Mouse (Mus musculus) stomach, embryonic 15.5 days (tissue): ENCODE measurements at regions not wholly inside any gene's neighbourhood (a gene's known extent, or its start where the extent isn't known, plus 50 kb on each side); places are given as distances from the start of the nearest gene placed in this dataset.

Experiments
- ATAC-seq: fragments of 200-750 bp; cut with Nextera tagmentation; 2 replicates; pipeline ENCODE4 v1.8.0; 2017; ENCODE audit warnings: low read depth, moderate number of reproducible peaks, moderate TSS enrichment; ENCODE audit not compliant: insufficient read depth, low FRiP score
- H3K27ac ChIP-seq: fragments of 300-500 bp; sonication (generic); 2 replicates; pipeline ENCODE4 v1.5.1; 2015; ENCODE audit warnings: mild to moderate bottlenecking, inconsistent platforms
- H3K27me3 ChIP-seq: fragments of 300-500 bp; sonication (generic); replicated peaks from 2 replicates; pipeline ENCODE4 v1.6.1; 2015; ENCODE audit warnings: inconsistent platforms
- H3K36me3 ChIP-seq: fragments of 300-500 bp; sonication (generic); 2 replicates; pipeline ENCODE4 v1.6.1; 2015; ENCODE audit warnings: inconsistent platforms
- H3K4me1 ChIP-seq: fragments of 300-500 bp; sonication (generic); 2 replicates; pipeline ENCODE4 v1.6.1; 2015; ENCODE audit warnings: inconsistent platforms
- H3K4me2 ChIP-seq: fragments of 300-500 bp; sonication (generic); 2 replicates; pipeline ENCODE4 v1.6.1; 2015; ENCODE audit warnings: mild to moderate bottlenecking, inconsistent platforms
- H3K4me3 ChIP-seq: fragments of 300-500 bp; sonication (generic); replicated peaks from 2 replicates; pipeline ENCODE4 v1.5.1; 2015; ENCODE audit warnings: inconsistent platforms
- H3K9ac ChIP-seq: fragments of 300-500 bp; sonication (generic); 2 replicates; pipeline ENCODE4 v1.6.1; 2015; ENCODE audit warnings: inconsistent platforms
- H3K9me3 ChIP-seq: fragments of 300-500 bp; sonication (generic); 2 replicates; pipeline ENCODE4 v1.6.1; 2016; ENCODE audit warnings: inconsistent platforms
- WGBS: fragments of 180-500 bp; shearing (Covaris S2); methylation state at CpG from one replicate; pipeline ENCODE4 v1.1.7; 2015; 5-methylcytosine and 5-hydroxymethylcytosine counted together

DNA sequence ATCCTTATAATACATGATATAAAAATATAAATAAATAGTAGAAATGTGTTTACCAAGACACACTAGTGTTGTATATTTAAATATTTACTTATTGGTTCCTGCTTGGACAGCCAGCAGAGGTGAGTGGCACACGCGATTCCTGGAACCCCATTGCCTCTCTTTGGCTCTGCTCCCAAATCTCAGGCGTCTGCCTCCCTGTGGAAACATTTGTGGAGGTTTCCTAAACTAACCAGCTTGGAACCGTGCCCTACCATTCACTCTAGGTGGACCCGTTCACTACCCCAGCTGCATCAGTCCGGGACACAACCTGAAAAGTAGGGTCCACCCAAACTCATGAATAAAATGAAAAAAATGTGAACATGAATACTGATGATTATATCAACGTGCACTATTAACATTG, 404.0 kb upstream of the Defb41 start:
- Histone ChIP-seq H3K4me2 (no peak overlapping the region), H3K4me1 (no peaks in the 10 kb centered on the region), H3K9me3 (no peaks in the 10 kb centered on the region), H3K36me3 (no peaks in the 10 kb centered on the region), H3K4me3 (no peak overlapping the region), H3K9ac (no peak overlapping the region), H3K27me3 (no peaks in the 10 kb centered on the region), H3K27ac (no peak overlapping the region)
- ATAC-seq, result no peak
- 77% methylated on average over 7 of the region's 7 CpGs for WGBS

- Histone ChIP-seq H3K27me3 (no peaks in the 10 kb centered on the region), H3K9me3 (no peaks in the 10 kb centered on the region), H3K36me3 (no peaks in the 10 kb centered on the region), H3K4me1 (no peaks in the 10 kb centered on the region), H3K9ac (no peak overlapping the region), H3K27ac (no peak overlapping the region), H3K4me2 (no peak overlapping the region), H3K4me3 (no peak overlapping the region)
- 72% methylated on average over 5 of the region's 5 CpGs for WGBS
- ATAC-seq, result no peak
Measured at GRCm38 (mm10) chr1:18668265-18668664, 403.3 kb upstream of the Defb41 start.

GRCm38 (mm10) chr1:18640858-18641257, 375.9 kb upstream of the Defb41 start:
- Histone ChIP-seq H3K27ac (no peak overlapping the region), H3K4me1 (no peaks in the 10 kb centered on the region), H3K4me2 (no peak overlapping the region), H3K36me3 (no peaks in the 10 kb centered on the region), H3K9ac (no peak overlapping the region), H3K4me3 (no peak overlapping the region), H3K27me3 (no peaks in the 10 kb centered on the region), H3K9me3 (no peaks in the 10 kb centered on the region)
- no peak for ATAC-seq

GRCm38 (mm10) chr1:18639460-18640300, 374.7 kb upstream of the Defb41 start:
- 64% methylated on average over 8 of the region's 8 CpGs for WGBS
- Histone ChIP-seq H3K27me3 (no peaks in the 10 kb centered on the region), H3K9ac (no peak overlapping the region), H3K4me3 (no peak overlapping the region), H3K27ac (no peak overlapping the region), H3K4me1 (no peaks in the 10 kb centered on the region), H3K36me3 (no peaks in the 10 kb centered on the region), H3K4me2 (no peak overlapping the region), H3K9me3 (no peaks in the 10 kb centered on the region)
- ATAC-seq, result no peak

DNA sequence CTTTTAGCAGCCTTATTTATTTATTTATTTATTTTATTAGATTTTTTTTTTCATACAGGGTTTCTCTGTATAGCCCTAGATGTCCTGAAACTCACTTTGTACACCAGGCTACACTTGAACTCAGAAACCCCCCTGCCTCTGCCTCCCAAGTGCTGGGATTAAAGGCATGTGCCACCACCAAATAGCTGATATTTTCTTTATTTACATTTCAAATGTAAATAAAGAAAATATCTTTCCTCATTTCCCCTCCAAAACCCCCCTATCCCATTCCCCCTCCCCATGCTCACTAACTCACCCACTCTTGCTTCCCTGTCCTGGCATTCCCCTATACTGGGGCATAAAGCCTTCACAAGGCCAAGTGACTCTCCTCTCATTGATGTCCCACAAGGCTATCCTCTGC, 372.4 kb upstream of the Defb41 start:
- no peak overlapping the region for H3K4me3 ChIP-seq
- no peaks in the 10 kb centered on the region for H3K36me3 ChIP-seq
- no peak overlapping the region for H3K9ac ChIP-seq
- no peak overlapping the region for H3K27ac ChIP-seq
- H3K27me3 ChIP-seq, result no peaks in the 10 kb centered on the region
- ATAC-seq, result no peak
- no peak overlapping the region for H3K4me2 ChIP-seq
- no peaks in the 10 kb centered on the region for H3K4me1 ChIP-seq
- no peaks in the 10 kb centered on the region for H3K9me3 ChIP-seq

- Histone ChIP-seq H3K4me1 (no peaks in the 10 kb centered on the region), H3K27ac (no peak overlapping the region), H3K36me3 (no peaks in the 10 kb centered on the region), H3K27me3 (no peaks in the 10 kb centered on the region), H3K9me3 (no peaks in the 10 kb centered on the region), H3K9ac (no peak overlapping the region), H3K4me3 (no peak overlapping the region), H3K4me2 (no peak overlapping the region)
- ATAC-seq, result no peak
- WGBS, result 77% methylated on average over 7 of the region's 7 CpGs
Measured at GRCm38 (mm10) chr1:18610231-18610630, 345.3 kb upstream of the Defb41 start.

- no peaks in the 10 kb centered on the region for H3K4me1 ChIP-seq
Measured at GRCm38 (mm10) chr1:18599864-18600263, 334.9 kb upstream of the Defb41 start.

DNA sequence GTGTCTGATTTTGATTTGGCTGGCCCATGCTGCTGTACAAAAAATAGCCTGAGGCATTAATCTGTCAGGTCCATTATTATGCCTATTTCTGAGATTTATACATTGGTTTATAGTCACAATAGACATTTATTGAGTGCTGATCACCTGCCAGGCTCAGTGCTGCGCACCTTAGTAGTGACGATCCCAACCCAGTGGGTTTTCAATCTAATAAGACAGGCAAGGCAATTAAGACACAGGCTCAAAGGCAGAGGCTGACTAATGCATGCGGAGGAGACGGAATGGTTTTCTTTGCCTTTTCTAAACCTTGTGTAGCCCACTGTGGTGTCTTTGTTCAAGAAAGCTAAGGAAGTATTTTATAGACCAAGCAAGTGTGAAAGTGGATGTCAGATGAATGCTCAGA, 334.0 kb upstream of the Defb41 start:
- Histone ChIP-seq H3K4me3 (no peak overlapping the region), H3K9ac (no peak overlapping the region), H3K9me3 (no peaks in the 10 kb centered on the region), H3K4me2 (no peak overlapping the region), H3K4me1 (no peaks in the 10 kb centered on the region), H3K27me3 (no peaks in the 10 kb centered on the region), H3K36me3 (no peaks in the 10 kb centered on the region), H3K27ac (no peak overlapping the region)
- no peak for ATAC-seq
- 83% methylated on average over 4 of the region's 4 CpGs for WGBS

More at GRCm38 (mm10) chr1:18599864-18600263, 334.9 kb upstream of the Defb41 start:
- no peaks in the 10 kb centered on the region for H3K9me3 ChIP-seq
- H3K4me3 ChIP-seq, result no peak overlapping the region
- H3K9ac ChIP-seq, result no peak overlapping the region
- no peak overlapping the region for H3K4me2 ChIP-seq
- no peak overlapping the region for H3K27ac ChIP-seq
- ATAC-seq, result no peak
- 90% methylated on average over 1 of the region's 1 CpGs for WGBS
- no peaks in the 10 kb centered on the region for H3K27me3 ChIP-seq
- no peaks in the 10 kb centered on the region for H3K36me3 ChIP-seq

DNA sequence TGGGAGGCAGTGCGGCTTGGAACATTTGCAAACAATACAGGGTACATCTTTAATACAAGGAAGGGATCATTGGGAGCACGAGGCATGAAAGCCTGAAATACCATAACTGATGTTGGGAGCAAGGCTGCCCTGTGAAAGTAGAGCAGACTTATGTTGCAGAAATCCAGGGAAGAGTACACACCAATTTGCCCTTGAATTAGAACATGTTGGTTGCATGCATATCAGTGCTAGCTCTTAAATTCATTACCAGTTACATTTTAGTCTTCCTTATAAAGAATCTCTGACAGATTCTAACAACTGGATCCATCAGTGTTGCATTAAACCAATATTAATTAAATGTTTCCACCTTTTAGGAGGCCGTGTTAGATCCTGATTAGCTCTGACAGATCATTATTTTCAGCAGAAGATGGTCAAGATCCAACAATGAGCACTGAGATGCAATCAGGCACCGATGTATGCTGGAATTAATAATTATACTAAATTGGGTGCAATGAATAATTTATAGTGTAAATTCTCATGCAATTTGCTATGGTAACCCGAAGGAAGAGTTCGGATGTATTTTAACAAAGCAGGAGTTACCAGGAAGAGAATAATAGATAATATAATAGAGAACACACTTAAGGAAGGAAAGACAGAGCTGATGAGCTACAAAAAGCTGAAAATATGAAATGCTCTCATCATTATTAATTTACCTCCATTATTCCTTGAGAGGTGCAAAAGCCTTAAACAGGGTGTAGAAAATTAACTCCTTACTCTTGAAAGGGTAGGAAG, 318.6 kb upstream of the Defb41 start:
- WGBS, result 79% methylated on average over 6 of the region's 6 CpGs
- no peaks in the 10 kb centered on the region for H3K36me3 ChIP-seq
- H3K27ac ChIP-seq, result no peak overlapping the region
- no peak overlapping the region for H3K4me3 ChIP-seq
- no peaks in the 10 kb centered on the region for H3K9me3 ChIP-seq
- no peak overlapping the region for H3K9ac ChIP-seq
- H3K27me3 ChIP-seq, result no peaks in the 10 kb centered on the region
- no peak overlapping the region for H3K4me2 ChIP-seq
- no peak for ATAC-seq
- H3K4me1 ChIP-seq, result no peaks in the 10 kb centered on the region

DNA sequence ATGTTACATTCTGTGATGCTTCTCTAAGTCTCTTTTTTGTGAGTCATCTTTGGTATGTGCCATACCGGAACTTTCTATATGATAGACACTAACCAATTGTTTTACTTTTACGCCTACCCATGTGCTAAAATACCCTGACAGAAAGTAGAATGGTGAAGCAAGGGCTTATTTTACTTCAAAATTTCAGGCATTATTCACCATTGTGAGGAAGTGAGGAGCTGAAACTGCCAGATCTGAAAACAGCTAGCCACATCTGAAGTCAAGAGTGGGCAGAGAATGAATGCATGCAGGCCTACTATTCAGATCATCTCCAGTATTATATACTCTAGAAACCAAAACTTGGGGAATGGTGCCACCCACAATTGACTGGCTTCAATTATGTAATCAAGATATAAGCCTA, 313.7 kb upstream of the Defb41 start:
- Histone ChIP-seq H3K27me3 (no peaks in the 10 kb centered on the region), H3K4me2 (no peak overlapping the region), H3K9me3 (no peaks in the 10 kb centered on the region), H3K4me1 (no peaks in the 10 kb centered on the region), H3K27ac (no peak overlapping the region), H3K4me3 (no peak overlapping the region), H3K9ac (no peak overlapping the region), H3K36me3 (no peaks in the 10 kb centered on the region)
- ATAC-seq, result no peak
- WGBS, result 85% methylated on average over 2 of the region's 2 CpGs

- no peak overlapping the region for H3K27ac ChIP-seq
- no peak overlapping the region for H3K4me2 ChIP-seq
- H3K9ac ChIP-seq, result no peak overlapping the region
- H3K4me3 ChIP-seq, result no peak overlapping the region
- 68% methylated on average over 2 of the region's 2 CpGs for WGBS
- no peak for ATAC-seq
- H3K4me1 ChIP-seq, result no peaks in the 10 kb centered on the region
- no peaks in the 10 kb centered on the region for H3K27me3 ChIP-seq
- H3K36me3 ChIP-seq, result no peaks in the 10 kb centered on the region
- no peaks in the 10 kb centered on the region for H3K9me3 ChIP-seq
Measured at GRCm38 (mm10) chr1:18567086-18567485, 302.1 kb upstream of the Defb41 start.

DNA sequence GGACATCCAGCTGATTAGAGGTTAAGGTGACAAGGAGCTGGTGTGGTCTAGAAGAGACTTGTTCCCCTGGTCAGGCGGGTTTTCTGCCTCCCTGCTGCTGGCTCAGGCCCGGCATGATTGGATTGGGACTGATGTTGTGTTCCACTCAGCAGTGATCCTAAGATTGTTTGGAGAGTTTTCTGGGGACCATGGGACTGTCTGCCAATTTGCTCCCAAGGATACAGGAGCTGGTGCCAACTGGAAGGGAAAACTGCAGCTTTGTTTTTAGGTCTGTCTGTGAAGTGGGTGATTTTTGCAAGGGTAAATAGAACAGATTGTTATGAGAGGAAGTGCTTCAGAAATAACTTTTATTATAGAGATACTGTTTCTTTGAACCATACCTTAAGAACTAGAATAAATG, 286.3 kb upstream of the Defb41 start:
- H3K9ac ChIP-seq, result no peak overlapping the region
- H3K4me1 ChIP-seq, result no peaks in the 10 kb centered on the region
- no peak overlapping the region for H3K4me2 ChIP-seq
- no peaks in the 10 kb centered on the region for H3K9me3 ChIP-seq
- H3K36me3 ChIP-seq, result no peaks in the 10 kb centered on the region
- WGBS, result 74% methylated on average over 2 of the region's 2 CpGs
- no peak for ATAC-seq
- H3K27ac ChIP-seq, result no peak overlapping the region
- no peaks in the 10 kb centered on the region for H3K27me3 ChIP-seq
- no peak overlapping the region for H3K4me3 ChIP-seq
